Mouse (Mus musculus) frontal cortex, postnatal 25 days (tissue): Measurements from ENCODE around the gene Kcnh4.

Experiments used
- DNase-seq, 2 experiments: peaks; one replicate each; pipeline ENCODE4 v3.0.0; 2022; ENCODE audit warnings: low spot score in 2 of 2

The Kcnh4 gene

GRCm38 (mm10) chr11:100766726-100767125 is 7.0 kb upstream of the Kcnh4 start:
- no peak for DNase-seq

GRCm38 (mm10) chr11:100762831-100763230 is 3.1 kb upstream of the Kcnh4 start, which contains the start of gene Hcrt:
Hcrt (minus strand) TSS chr11:100762931.
- no peak for DNase-seq

- DNase-seq: peak; percentile 85 to 86
Observed at GRCm38 (mm10) chr11:100761547-100762045, 1.9 kb upstream of the Kcnh4 start.

GRCm38 (mm10) chr11:100758707-100759610 is 783 bp downstream of the Kcnh4 start:
- no peak for DNase-seq

- DNase-seq: no peak
Observed at GRCm38 (mm10) chr11:100757566-100757965, 2.2 kb downstream of the Kcnh4 start.

- no peak for DNase-seq
Observed at GRCm38 (mm10) chr11:100756476-100756875, 3.3 kb downstream of the Kcnh4 start.

GRCm38 (mm10) chr11:100754693-100755057 is 5.1 kb downstream of the Kcnh4 start:
- DNase-seq: peak in 1 of 2 experiments; percentile 42

- DNase-seq: peak in 1 of 2 experiments; percentile 49
Observed at GRCm38 (mm10) chr11:100754021-100754692, 5.6 kb downstream of the Kcnh4 start.

- DNase-seq: no peak
Observed at GRCm38 (mm10) chr11:100752294-100752693, 7.4 kb downstream of the Kcnh4 start.

GRCm38 (mm10) chr11:100750127-100750526 is 9.6 kb downstream of the Kcnh4 start:
- DNase-seq: no peak

GRCm38 (mm10) chr11:100749469-100749868 is 10.3 kb downstream of the Kcnh4 start:
- DNase-seq: no peak

GRCm38 (mm10) chr11:100748620-100749019 is 11.1 kb downstream of the Kcnh4 start:
- no peak for DNase-seq

GRCm38 (mm10) chr11:100747114-100747513 is 12.6 kb downstream of the Kcnh4 start:
- no peak for DNase-seq

GRCm38 (mm10) chr11:100746546-100746945 is 13.2 kb downstream of the Kcnh4 start:
- DNase-seq: no peak

GRCm38 (mm10) chr11:100745085-100745484 is 14.7 kb downstream of the Kcnh4 start:
- DNase-seq: peak in 1 of 2 experiments; percentile 45

GRCm38 (mm10) chr11:100741348-100741747 is 18.4 kb downstream of the Kcnh4 start:
- no peak for DNase-seq

GRCm38 (mm10) chr11:100738749-100739148 is 21.0 kb downstream of the Kcnh4 start:
- no peak for DNase-seq

GRCm38 (mm10) chr11:100738066-100738604 is 21.6 kb downstream of the Kcnh4 start, which contains the start of gene Rab5c:
Rab5c (minus strand) TSS chr11:100738215.
- DNase-seq: peak; percentile 94 to 97

- no peak for DNase-seq
Observed at GRCm38 (mm10) chr11:100737105-100737733, 22.5 kb downstream of the Kcnh4 start.

GRCm38 (mm10) chr11:100736746-100737080 is 23.0 kb downstream of the Kcnh4 start:
- no peak for DNase-seq

- DNase-seq: no peak
Observed at GRCm38 (mm10) chr11:100735954-100736745, 23.6 kb downstream of the Kcnh4 start.
